Mouse (Mus musculus) myocyte (in vitro differentiated cells): Measurements from ENCODE around the gene Sdf4. TPM values are rescaled to one million over a fixed set of nuclear protein-coding genes. Genes with fewer than 3 reads are reported as not detected.
A peak's percentile ranks its signal among the peaks of the same experiment; 100 is the strongest.

Experiments
- H3K27me3 ChIP-seq: one replicate; pipeline ENCODE4 v1.6.1; 2011; ENCODE audit not compliant: control insufficient read depth, insufficient read depth, insufficient read length
- H3K36me3 ChIP-seq: one replicate; pipeline ENCODE4 v1.6.1; 2011; ENCODE audit not compliant: control insufficient read depth, insufficient read depth
- H3K4me2 ChIP-seq: one replicate; pipeline ENCODE4 v1.6.1; 2011; ENCODE audit warnings: low read depth, control low read depth
- H3K4me3 ChIP-seq: one replicate; pipeline ENCODE4 v1.5.1; 2011; ENCODE audit warnings: mild to moderate bottlenecking, control low read depth, moderate library complexity
- H3K79me2 ChIP-seq: one replicate; pipeline ENCODE4 v1.6.1; 2011; ENCODE audit not compliant: control insufficient read depth, insufficient read depth
- H3ac ChIP-seq: one replicate; pipeline ENCODE4 v1.6.1; 2011; ENCODE audit not compliant: control insufficient read depth, insufficient read length
- CEBPB ChIP-seq: IDR thresholded peaks from 2 replicates; pipeline ENCODE4 v1.6.1; 2011; ENCODE audit warnings: mild to moderate bottlenecking, moderate library complexity; ENCODE audit not compliant: poor library complexity, insufficient read depth, severe bottlenecking
- E2F4 ChIP-seq: IDR thresholded peaks from one replicate; pipeline ENCODE4 v1.6.1; 2011; ENCODE audit warnings: mild to moderate bottlenecking, control low read depth, moderate library complexity; ENCODE audit not compliant: insufficient read depth
- MAX ChIP-seq: IDR thresholded peaks from one replicate; pipeline ENCODE4 v1.6.1; 2011; ENCODE audit warnings: low read depth, mild to moderate bottlenecking, control low read depth
- MYOD1 ChIP-seq, 3 experiments: IDR thresholded peaks; one replicate each; pipeline ENCODE4 v1.6.1; 2011; ENCODE audit warnings: control low read depth in 2 of 3, low read depth in 2 of 3, mild to moderate bottlenecking in 2 of 3, moderate library complexity in 1 of 3; ENCODE audit not compliant: insufficient read length in 2 of 3, control insufficient read depth in 1 of 3
- MYOG ChIP-seq, 3 experiments: IDR thresholded peaks; one replicate each; pipeline ENCODE4 v1.6.1; 2011; ENCODE audit warnings: control low read depth in 2 of 3, low read depth in 2 of 3, mild to moderate bottlenecking in 2 of 3; ENCODE audit not compliant: insufficient read length in 2 of 3, control insufficient read depth in 1 of 3, insufficient read depth in 1 of 3
- POLR2A ChIP-seq: IDR thresholded peaks from one replicate; pipeline ENCODE4 v1.6.1; 2011; ENCODE audit warnings: low read depth, mild to moderate bottlenecking, control low read depth, moderate library complexity; ENCODE audit not compliant: insufficient read length
- POLR2AphosphoS2 ChIP-seq: IDR thresholded peaks from one replicate; pipeline ENCODE4 v1.6.1; 2011; ENCODE audit warnings: low read depth, control low read depth; ENCODE audit not compliant: insufficient read length
- REST ChIP-seq: IDR thresholded peaks from one replicate; pipeline ENCODE4 v1.6.1; 2011; ENCODE audit warnings: mild to moderate bottlenecking, control low read depth, moderate library complexity; ENCODE audit not compliant: insufficient read depth, insufficient read length
- SRF ChIP-seq: IDR thresholded peaks from one replicate; pipeline ENCODE4 v1.6.1; 2011; ENCODE audit warnings: low read depth; ENCODE audit not compliant: control insufficient read depth, insufficient read length
- TCF12 ChIP-seq: IDR thresholded peaks from one replicate; pipeline ENCODE4 v1.6.1; 2011; ENCODE audit warnings: mild to moderate bottlenecking, control low read depth; ENCODE audit not compliant: poor library complexity, insufficient read depth, severe bottlenecking
- TCF3 ChIP-seq: IDR thresholded peaks from one replicate; pipeline ENCODE4 v1.6.1; 2011; ENCODE audit warnings: low read depth, control low read depth; ENCODE audit not compliant: insufficient read length
- USF1 ChIP-seq: IDR thresholded peaks from one replicate; pipeline ENCODE4 v1.6.1; 2011; ENCODE audit warnings: low read depth, mild to moderate bottlenecking, control low read depth, moderate library complexity
- polyA plus RNA-seq: library from polyadenylated mRNA; unstranded; fragments of >200 nt; fragmentation: generic; extraction: Trizol; gene quantifications from one replicate; pipeline ENCODE4 v1.2.1, GENCODE M21; 2012; ENCODE audit warnings: missing spikeins

Sdf4 gene
- polyA plus RNA-seq, 1 experiment, result 137 TPM

DNA sequence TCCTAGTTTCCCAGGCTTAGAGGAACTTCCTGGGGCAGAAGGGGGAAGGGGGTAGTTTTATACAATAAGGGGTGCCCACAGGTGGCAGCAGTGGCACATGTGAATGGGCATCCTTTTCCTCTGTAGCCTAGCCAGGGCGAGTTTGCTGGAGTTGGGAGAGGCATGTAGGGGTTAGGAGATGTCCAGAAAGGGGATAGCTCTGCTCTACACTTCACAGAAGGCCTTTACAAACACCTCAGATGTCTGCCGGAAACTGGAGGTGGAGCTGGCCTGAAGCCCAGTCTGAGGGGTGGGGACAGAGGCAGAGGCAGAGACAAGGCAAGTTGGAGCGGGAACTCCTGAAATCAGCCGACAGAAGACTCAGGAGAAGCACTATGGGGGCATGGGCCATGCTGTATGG, 33.3 kb downstream of the Sdf4 start, which contains the start of gene Tnfrsf18:
Gene Tnfrsf18 (plus strand): TSS at position 152 of the 400 bp plus-strand sequence.
- H3K36me3 ChIP-seq, result no peaks in the 10 kb centered on the region
- H3K79me2 ChIP-seq, result no peaks in the 10 kb centered on the region
- H3K4me2 ChIP-seq, result no peak within 1 kb of the TSS
- no peaks in the 10 kb centered on the region for H3K27me3 ChIP-seq
- TF ChIP-seq POLR2AphosphoS2 (peak; percentile 10), E2F4 (no peak)
- H3K4me3 ChIP-seq, result no peak within 1 kb of the TSS
- H3ac ChIP-seq, result no peak within 1 kb of the TSS

GRCm38 (mm10) chr4:156028580-156028979, 35.9 kb downstream of the Sdf4 start:
- Histone ChIP-seq H3ac (no peak overlapping the region), H3K27me3 (no peaks in the 10 kb centered on the region), H3K79me2 (no peaks in the 10 kb centered on the region), H3K36me3 (no peaks in the 10 kb centered on the region), H3K4me2 (no peak overlapping the region), H3K4me3 (no peak overlapping the region)
- no peak for TF ChIP-seq MYOD1 (IDR thresholded peaks at IDR 0.05; ENCODE audit: control insufficient read depth in 1 of 3, insufficient read length in 2 of 3, low read depth in 2 of 3)

GRCm38 (mm10) chr4:156030651-156031118, 38.0 kb downstream of the Sdf4 start:
- no peaks in the 10 kb centered on the region for H3K79me2 ChIP-seq
- peak overlapping the region; percentile 75 for H3K4me2 ChIP-seq
- H3ac ChIP-seq, result peak overlapping the region; percentile 19
- TF ChIP-seq USF1 (no peak), CEBPB (no peak), MYOG (IDR thresholded peaks at IDR 0.05; ENCODE audit: control insufficient read depth in 1 of 3, insufficient read depth in 1 of 3, insufficient read length in 2 of 3, low read depth in 2 of 3) (no peak), SRF (no peak), MAX (no peak), POLR2A (no peak), MYOD1 (IDR thresholded peaks at IDR 0.05; ENCODE audit: control insufficient read depth in 1 of 3, insufficient read length in 2 of 3, low read depth in 2 of 3) (no peak), E2F4 (no peak), POLR2AphosphoS2 (no peak), REST (no peak), TCF3 (no peak), TCF12 (no peak)
- H3K36me3 ChIP-seq, result no peaks in the 10 kb centered on the region
- H3K4me3 ChIP-seq, result peak overlapping the region; percentile 58
- peaks cover 14% of the 10 kb centered on the region for H3K27me3 ChIP-seq

DNA sequence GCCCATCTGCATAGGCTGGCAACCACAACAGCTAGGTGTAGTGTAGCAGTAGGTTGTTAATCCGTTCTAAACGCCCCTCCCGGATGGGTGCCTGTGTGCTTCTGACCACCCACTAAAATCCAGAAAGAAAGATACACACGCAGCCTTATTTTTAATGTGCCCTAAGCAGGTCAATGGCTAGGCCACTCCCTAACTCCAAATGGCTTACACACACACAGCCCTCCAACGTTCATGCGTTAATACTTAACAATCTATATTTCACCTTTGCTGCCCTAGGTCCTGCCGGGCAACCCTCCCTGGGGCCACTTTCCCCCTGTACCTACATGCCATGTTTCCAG, 38.6 kb downstream of the Sdf4 start:
- H3K27me3 ChIP-seq, result peaks cover 19% of the 10 kb centered on the region
- H3K79me2 ChIP-seq, result no peaks in the 10 kb centered on the region
- H3K4me3 ChIP-seq, result peak overlapping the region; percentile 58
- TF ChIP-seq MYOD1 (IDR thresholded peaks at IDR 0.05; ENCODE audit: control insufficient read depth in 1 of 3, insufficient read length in 2 of 3, low read depth in 2 of 3) (no peak), TCF3 (no peak), REST (no peak), POLR2A (peak; percentile 53), USF1 (no peak), MYOG (IDR thresholded peaks at IDR 0.05; ENCODE audit: control insufficient read depth in 1 of 3, insufficient read depth in 1 of 3, insufficient read length in 2 of 3, low read depth in 2 of 3) (no peak), MAX (no peak), SRF (no peak), E2F4 (no peak)
- H3K36me3 ChIP-seq, result no peaks in the 10 kb centered on the region
- H3K4me2 ChIP-seq, result peak overlapping the region; percentile 75
- H3ac ChIP-seq, result peak overlapping the region; percentile 19

DNA sequence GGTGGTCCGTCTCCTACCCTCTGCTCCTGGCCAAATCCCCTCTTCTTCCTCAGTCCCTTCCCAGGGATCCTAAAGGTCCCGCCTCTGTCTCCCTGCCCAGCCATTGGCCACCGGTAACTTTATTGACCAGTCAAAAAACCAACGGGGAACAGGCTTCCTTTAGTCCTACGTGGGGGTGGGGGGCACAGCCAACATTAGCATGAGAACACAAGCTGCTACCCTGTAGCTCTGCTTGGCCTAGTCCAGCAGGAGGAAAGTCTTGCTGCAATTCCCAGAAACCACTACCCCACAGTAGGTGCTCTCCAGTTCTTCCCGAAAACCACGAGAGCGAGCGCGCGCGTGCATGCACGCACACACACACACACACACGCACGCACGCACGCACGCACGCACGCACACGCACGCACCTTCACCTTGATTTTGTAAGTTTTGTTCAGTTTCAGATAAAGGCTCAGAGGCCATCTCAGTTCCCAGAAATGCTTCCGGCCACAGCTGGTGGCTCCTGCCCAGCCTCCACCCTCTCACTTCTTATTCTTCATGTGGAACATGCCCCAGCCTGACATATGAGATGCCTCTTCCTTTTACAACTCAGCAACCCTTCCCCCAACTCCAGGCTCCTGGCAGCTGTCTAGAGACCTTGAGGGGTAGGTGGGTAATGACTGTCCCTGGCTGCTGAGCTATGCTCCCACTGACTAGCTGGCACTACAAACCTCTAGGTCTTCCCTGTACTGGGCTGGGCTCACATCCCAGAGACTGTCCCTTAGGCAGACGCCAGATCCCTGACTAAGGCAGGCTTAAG, 39.1 kb downstream of the Sdf4 start:
- TF ChIP-seq MYOG (IDR thresholded peaks at IDR 0.05; ENCODE audit: control insufficient read depth in 1 of 3, insufficient read depth in 1 of 3, insufficient read length in 2 of 3, low read depth in 2 of 3) (peak in 2 of 3 experiments; percentile 51 to 63), E2F4 (no peak), TCF12 (no peak), MAX (no peak), POLR2AphosphoS2 (no peak), CEBPB (no peak), USF1 (no peak), MYOD1 (IDR thresholded peaks at IDR 0.05; ENCODE audit: control insufficient read depth in 1 of 3, insufficient read length in 2 of 3, low read depth in 2 of 3) (peak in 2 of 3 experiments; percentile 37 to 66), REST (no peak), POLR2A (peak; percentile 35), SRF (no peak), TCF3 (no peak)
- Histone ChIP-seq H3K27me3 (peaks cover 21% of the 10 kb centered on the region), H3ac (peak overlapping the region; percentile 19), H3K4me2 (peak overlapping the region; percentile 75), H3K36me3 (no peaks in the 10 kb centered on the region), H3K4me3 (peak overlapping the region; percentile 58), H3K79me2 (no peaks in the 10 kb centered on the region)
